Mouse (Mus musculus): ENCODE data around the gene Gm21190.
"Not testable (repeated sequence)": the region's sequence is repeated elsewhere in the genome, so short reads cannot be mapped to it uniquely, and the experiment has no call there.

- not testable (repeated sequence) for TF ChIP-seq CTCF, EP300 (IDR thresholded peaks at IDR 0.05)
Measured at GRCm38 (mm10) chr5:15512236-15512635, 16.8 kb downstream of the Gm21190 start.
